Mouse (Mus musculus) liver, embryonic 14.5 days (tissue): Measurements from ENCODE around the gene Cyld.

Experiments
- CTCF ChIP-seq: IDR thresholded peaks from 2 replicates; pipeline ENCODE4 v1.5.1; 2016; ENCODE audit warnings: antibody characterized with exemption, low read depth, control low read depth
- EP300 ChIP-seq: IDR thresholded peaks from 2 replicates; pipeline ENCODE4 v1.6.1; 2016; ENCODE audit warnings: antibody characterized with exemption, low read depth

DNA sequence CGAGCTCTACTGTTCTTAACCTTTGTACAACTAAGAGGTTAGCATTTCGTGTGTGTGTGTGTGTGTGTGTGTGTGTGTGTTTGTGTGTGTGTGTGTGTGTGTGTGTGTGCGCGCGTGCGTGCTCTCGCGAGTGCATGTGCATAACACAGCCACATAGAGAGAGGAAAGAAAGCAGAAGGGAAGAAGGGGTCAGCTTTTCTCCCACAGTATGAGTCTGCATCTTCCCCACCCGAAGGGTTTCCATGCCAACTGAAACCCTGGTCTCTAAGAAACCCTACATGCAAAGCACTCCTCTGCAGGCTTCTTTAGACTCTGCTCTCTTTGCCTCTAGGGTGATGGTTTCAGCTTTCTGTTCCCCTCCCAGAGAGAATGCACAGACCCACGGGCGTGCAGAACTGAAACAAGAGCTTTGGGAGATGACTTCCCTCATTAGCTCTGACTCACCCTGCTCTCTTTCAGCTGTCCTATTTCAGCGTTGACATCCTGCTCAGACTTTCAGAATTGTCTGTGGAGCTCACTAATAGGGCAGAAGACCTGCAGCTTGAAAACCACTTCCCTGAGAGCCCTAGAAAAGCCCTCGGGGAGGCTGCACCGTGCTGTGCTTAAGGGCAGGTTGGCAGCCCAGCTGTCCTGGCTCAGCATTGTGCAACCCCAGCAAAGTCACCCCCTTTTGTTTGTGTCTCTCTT is 28.3 kb upstream of the Cyld start:
- TF ChIP-seq CTCF: no peak
- TF ChIP-seq EP300: no peak
